Mouse (Mus musculus): ENCODE measurements around the gene Klhdc7a.
"Not testable (repeated sequence)": the region's sequence is repeated elsewhere in the genome, so short reads cannot be mapped to it uniquely, and the experiment has no call there.

Gene Klhdc7a

DNA sequence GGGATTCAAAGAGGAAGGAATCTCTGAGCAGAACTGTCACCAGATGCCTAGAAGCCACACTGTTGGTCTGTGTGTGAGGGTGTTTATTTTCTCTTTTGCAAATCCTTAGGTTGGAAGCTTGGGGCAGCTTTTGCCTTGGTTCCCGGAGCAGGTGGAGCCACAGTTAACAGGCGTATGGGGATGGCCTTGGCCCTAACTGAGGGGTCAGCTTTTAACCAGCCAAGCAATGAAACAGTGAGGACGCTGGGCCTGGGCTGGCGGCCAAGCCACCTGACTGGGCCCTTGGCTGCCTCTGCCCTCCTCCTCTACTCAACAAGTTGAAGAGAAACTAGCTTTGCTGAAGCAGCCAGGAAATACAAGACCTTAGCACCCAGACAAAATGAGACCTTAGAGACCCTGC lies at the start of gene Klhdc7a:
Gene Klhdc7a (minus strand): TSS at position 105 of the 400 bp plus-strand sequence.
- DNase-seq (ENCODE audit: low read depth, low spot score): no peak

DNA sequence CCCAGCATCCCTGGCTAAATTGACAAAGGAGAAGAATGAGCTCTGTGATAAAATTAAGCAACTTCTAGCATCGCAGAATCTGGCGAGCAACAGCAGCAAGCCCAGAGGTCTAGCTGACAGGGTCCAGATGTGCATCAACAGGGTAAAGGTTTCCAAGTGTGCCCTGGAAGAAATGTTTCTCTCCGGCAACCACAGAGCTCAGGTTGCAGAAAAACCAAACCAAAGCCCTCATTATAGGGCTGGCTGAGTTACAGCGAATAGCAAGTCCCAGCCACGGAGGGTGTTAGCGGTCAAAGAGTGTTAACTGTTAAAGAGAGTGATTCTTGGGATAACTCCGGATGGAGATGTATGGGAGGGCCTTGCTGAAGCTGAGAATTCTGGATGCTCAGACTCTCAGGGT lies 48.1 kb upstream of the Klhdc7a start:
- DNase-seq (ENCODE audit: low read depth, low spot score): no peak

DNA sequence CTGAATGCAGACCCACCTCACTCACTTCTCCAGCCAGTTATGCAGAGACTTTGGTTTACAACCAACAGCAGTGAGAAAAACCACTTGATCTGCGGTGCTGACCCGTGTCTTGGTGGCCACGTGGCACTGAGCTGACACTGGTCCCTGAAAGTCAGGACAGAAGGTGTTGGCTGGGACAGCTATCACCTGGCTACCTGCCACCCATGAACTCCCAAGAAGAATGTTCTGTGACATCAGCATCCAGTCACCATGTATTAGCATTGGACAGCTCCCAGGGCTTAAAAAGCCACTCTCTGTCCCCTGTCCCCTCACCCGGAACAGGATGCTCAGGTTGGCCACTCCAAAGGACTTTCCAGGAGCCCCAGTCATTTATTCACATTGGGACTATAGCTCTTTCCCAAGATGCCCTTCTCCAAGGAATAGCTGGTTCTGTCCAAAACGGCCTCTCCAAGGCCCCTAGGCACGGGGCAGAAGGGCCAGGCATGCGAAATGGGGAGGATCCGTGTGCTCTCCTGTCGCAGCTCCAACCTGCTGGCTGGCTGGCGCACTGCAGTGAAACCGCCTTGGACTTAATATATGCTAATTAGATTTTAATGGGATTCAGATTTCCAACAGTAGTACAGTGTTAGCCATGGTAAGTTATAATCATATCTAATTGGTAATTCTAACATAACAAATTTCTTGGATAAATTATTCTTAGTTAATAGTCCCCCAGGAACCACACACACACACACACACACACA lies 43.1 kb upstream of the Klhdc7a start:
- no peak for DNase-seq (ENCODE audit: low read depth, low spot score)

DNA sequence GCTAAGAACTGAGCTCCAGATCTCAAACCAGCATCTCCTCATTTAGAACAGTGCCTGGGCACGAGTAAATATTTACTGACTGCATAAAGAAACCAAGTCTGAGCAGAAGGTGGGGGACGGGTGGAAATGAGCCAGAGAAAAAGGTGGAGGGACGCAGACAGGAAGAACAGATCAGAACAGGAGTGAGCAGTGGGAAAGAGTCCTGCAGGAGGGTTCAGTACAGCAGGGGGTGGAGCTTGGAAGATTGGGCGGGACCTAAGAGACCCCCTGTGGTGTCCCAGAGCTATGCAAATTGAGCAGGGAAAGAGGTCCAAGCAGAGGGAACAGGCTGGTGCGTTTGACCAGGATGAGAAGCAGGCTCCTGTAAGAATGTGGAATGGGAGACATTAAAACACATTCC lies 37.1 kb upstream of the Klhdc7a start:
- DNase-seq (ENCODE audit: low read depth, low spot score): no peak

DNA sequence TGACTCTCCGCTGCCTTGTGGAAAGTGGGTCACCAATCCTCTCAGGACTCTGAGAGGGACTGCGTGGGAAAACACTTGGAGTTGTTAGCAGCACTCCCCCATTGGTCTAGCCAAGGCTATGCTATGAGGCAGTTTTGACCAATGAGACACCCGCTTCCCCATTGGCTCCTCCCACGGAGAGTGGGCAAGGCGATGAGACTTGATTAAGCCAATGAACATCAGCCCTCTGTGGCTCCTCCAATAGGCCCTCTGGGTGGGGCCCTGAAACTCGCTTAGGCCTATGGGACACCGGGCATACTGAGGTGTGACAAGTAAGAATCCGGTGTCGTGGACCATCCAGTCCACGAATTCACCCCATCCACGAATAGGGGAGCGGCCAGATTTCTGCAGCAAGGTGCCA lies 36.3 kb upstream of the Klhdc7a start:
- DNase-seq (ENCODE audit: low read depth, low spot score): peak; percentile 77

DNA sequence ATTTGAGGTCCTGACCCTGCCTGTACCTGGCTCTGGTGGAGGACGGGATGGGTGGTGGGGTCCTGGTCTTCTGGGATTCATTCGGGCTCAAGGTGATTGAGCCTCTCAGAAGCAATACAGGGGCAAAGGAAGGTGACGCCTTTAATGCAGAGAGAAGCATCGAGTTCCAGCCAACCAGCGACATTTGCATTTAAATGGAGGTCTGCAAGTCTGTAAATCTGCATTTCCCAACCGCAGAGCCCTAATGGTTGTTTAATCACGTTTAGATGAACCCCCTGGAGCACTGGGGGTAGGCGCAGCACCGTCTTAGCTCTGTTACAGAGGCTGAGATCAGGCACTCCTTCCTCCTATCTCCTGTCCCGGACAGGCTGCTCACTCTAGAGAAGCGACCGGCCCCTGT lies 34.2 kb upstream of the Klhdc7a start:
- DNase-seq (ENCODE audit: low read depth, low spot score): no peak

DNA sequence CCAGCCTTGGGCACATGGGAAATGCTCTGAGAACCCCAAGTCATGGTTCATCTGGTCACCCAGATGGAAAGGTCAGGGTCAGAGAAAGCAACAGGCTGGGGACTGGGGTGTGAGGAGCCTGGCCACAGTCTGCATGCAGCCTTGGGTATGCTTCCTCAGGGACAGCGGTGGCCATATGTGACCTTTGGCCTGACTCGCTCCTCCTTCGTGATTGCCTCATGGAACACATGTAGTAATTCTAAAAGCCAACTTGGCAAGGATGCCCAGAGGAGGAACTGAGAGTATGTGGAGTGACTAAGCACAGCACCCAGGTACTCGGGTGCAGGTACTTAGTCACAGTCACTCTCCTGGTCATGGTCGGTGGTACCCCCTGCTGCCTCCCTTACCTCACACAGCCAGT lies 33.1 kb upstream of the Klhdc7a start:
- DNase-seq (ENCODE audit: low read depth, low spot score): no peak

DNA sequence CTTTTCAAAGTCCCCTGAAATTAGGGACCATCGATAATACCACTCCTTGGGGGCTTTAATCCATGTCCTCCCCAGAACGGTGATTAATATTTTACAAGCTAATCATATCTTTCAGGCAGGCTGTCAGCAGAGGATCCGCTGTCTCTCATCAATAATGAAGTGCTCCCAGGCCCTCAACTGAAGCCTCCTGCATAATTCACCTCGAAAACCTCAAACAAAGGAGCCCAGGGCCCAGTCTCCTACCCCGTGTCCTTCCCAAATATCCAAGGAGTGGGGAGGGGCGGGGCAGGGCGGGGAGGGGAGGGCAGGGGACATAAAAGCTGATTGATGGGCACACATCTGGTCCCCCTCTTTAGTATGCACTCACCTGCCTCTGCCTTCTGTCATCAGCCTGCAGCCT lies 31.2 kb upstream of the Klhdc7a start:
- no peak for DNase-seq (ENCODE audit: low read depth, low spot score)

DNA sequence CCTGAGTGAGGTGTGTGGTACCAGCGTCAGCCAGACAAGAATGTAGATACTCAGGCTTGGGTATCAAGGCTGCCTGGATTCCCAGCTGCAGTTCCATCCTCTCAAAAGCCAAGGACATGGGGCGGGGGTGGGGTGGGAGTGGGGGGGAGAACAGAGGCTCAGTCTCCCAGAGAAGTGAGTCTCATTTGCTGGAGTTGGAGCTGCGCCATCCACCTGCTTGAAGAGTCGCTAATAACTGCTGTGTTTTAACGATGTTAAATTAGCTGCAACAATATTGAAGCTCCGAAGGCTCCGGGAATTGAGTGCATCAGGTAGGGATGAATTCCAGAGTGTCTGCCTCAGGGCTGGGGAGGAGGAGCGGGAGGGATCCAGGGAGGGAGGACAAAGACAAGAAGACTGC lies 27.8 kb upstream of the Klhdc7a start:
- no peak for DNase-seq (ENCODE audit: low read depth, low spot score)

DNA sequence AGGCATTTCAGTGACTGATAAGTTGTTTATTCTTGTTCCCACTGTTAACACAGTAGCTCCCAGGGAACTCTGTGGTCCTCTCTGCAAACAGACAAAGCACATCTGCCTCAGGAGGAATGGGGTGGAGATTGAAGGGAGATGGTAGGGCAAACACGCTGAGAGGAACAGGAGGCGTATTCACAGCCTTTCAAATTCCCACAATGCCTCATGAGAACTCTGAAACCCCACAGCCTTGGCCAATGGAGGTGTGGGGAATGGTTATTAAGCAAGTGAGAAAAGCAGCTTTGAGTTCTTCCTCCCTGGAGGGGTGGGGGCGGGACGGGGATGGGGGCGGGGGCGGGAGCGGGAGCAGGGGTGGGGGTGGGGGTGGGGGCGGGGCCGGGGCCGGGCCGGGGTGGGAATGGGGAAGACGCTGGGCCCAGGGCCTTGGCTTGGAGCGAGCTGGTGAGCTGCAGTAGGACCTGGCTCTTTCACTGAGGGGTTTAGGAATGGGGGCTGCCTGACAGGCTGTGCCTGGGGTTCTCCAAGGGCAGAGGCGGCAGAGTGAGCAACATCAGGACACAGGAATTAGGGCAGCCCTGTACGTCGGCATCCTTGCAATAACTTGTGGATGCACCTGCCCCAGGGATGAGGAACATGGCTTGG lies 25.4 kb upstream of the Klhdc7a start:
- DNase-seq (ENCODE audit: low read depth, low spot score): peak; percentile 61

DNA sequence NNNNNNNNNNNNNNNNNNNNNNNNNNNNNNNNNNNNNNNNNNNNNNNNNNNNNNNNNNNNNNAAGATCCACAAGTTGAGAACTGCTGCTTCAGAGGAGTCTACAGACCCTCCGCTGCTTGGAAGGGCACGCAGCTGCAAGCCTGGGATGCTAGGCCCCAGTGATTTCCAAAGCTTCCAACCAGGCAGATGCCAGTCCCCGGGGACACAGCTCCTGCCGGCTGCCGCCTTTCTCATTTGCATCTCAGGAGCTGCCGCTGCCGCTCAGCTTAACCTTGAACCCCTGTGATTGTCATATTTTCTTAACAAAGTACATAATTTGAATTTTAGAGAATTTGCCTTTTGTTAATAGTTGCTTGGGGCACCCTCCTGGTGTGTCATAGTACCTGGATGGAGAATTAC lies 19.1 kb upstream of the Klhdc7a start:
- DNase-seq (ENCODE audit: low read depth, low spot score): no peak

DNA sequence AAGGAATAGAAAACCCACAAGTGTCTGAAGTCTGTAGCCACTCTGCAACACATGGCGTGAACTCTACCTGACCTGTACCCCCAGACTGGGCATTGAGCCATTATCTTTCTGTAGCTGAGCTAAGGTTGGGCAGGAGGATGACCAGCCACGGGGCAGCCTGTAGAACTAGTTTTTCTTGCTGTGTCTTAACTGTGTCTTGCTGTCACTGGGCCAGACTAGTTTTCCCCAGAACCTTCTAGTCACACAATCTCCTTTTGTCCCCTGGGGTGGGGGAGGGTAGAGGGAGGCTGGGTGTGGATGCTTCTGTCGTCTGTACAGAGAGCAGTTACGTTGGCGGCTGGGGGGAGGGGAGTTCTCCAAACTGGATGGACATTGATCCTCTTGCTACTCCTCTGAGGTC lies 10.9 kb upstream of the Klhdc7a start:
- DNase-seq (ENCODE audit: low read depth, low spot score): no peak

DNA sequence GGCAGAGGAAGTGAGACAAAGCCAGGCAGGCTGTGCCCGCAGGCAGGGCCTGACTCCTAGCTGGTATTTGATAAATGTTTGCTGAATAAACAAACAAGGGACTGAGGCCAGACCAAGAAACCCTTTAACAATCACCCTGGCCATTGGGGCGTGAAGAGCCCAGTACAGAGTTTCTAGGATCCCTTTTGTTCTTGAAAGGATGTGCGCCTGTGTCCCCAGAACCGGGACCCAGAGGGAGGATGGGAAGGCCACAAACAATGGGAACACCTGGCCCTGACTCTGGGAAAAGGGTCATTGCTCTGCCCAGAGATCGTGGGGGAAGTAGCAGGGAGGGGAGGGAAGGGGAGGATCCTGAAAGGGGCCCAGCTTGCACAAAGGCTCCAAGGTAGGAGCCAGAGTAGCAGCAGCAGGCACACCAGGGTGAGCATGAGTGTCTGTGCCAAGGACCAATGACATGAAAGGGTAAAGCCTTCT lies 9.5 kb upstream of the Klhdc7a start:
- no peak for DNase-seq (ENCODE audit: low read depth, low spot score)

DNA sequence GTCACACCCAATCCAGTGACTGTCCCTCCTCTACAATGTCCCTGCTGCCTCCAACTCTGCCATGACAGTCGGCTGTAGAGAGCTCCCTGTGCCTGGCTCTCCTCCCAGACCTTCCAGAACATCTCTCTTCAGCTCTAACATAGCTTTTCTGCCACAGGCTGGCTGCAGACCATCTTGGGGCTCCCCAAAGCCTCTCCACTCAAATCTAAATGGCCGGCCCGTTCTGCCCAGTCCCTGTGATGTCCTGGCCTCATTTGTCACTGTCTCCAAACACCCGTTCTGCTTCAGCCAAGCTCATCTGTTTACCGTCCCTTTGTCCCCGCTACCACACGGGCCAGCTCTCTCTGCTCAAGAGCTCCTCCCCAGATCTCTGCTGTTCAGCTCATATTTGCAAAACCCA lies 6.7 kb upstream of the Klhdc7a start:
- no peak for DNase-seq (ENCODE audit: low read depth, low spot score)

DNA sequence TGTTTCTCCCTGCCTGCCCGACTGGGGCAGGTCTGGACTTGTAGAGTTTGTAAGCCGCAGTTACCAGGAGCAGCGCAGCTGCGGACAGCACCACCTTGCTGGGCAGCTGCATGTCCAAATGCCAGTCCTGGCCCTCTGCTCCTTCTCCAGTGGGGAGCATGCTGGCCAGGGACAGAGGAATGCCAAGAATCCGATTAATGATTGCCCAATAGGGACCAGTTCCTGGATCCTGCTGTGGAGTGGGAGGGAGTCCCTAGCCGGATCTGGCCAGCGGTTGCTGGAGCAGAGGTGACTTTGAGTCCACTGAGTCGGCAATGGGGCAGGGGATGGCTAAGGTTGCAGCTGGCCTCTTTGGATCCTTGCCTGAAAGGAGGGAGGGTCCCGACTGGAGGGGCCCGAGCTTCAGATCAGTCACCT lies 343 bp downstream of the Klhdc7a start:
- DNase-seq (ENCODE audit: low read depth, low spot score): peak; percentile 61

DNA sequence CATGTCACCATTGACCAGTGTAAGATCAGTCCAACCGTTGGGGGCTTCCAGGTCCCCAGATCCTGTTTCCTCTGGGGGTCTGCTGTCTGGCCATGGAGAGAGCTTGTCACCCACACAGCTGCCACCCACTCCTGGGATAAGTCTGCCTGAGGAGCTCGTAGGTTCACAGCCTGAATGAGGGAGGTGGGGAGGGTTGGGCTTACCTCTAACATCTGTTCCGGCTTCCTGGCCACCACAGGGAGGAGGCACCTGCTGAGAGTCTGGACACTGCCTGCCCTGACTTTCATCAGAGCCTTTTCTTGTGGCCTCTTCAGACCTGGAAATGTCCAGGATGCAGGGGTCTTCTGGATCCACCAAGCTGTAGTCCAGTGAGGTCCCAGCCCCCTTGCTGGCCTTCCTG lies 845 bp downstream of the Klhdc7a start:
- no peak for DNase-seq (ENCODE audit: low read depth, low spot score)

DNA sequence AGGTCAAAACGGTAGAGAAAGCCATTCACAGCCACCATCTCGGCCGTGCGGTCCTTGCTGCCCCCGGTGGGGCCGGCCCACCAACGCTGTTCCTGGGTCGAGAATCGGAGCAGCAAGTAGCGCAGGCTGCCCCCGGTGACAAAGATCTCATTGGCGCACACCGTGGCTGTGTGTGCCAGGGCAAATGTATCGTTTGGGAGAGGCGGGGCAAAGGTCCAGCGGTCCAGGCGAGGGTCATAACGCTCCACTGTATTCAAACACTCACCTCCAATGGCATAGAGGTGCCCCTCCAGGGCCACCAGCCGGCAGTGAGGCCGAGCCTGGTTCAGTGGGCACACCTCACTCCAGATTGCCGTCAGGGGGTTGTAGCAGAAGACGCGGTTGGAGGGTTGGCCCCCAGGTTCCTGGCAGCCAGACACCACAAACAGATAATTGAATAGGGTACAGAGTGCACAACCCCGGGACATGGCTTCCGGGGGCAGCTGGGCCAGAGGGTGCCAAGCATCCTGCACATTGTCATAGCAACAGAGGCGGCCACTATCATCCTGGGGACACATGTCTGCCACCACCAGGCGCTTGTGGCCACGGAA lies 2.1 kb downstream of the Klhdc7a start:
- DNase-seq (ENCODE audit: low read depth, low spot score): no peak

DNA sequence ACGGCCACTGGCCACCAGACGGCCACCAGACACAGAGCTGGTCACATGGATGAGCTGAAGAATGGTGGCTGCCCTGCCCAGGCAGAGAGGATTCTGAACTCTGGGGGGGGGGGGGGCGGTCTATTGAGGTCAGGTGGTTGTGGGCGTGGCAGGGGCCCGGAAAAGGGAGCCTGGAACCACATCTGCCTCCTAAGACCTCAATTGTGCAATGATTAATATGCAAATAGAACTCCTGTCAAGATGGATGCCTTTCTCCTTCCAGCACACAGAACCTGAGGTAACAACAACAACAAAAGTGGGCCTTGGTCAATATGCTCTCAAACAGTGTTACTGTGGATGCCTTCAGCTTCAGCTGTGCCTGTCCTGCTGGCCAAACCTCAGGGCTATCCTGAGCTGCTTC lies 3.4 kb downstream of the Klhdc7a start:
- no peak for DNase-seq (ENCODE audit: low read depth, low spot score)

DNA sequence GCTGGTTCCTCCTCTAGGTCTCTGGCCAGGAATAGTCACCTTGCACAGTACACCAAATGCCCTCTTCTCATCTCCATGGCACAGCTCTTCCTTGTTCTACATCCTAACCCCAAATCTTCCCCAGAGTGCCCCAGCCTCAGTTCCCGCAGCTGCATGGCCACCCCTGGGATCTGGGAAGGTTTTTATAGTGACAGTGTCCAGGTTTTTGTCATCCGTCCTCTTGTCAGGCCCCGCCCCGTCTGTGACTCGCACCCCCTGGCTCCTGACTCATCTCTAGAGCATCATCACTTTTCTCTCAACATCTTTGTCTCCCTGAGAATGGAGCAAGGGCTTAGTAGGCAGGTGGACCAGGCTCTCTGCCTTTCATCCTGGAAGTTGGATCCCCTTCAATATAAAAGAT lies 3.9 kb downstream of the Klhdc7a start:
- no peak for DNase-seq (ENCODE audit: low read depth, low spot score)

DNA sequence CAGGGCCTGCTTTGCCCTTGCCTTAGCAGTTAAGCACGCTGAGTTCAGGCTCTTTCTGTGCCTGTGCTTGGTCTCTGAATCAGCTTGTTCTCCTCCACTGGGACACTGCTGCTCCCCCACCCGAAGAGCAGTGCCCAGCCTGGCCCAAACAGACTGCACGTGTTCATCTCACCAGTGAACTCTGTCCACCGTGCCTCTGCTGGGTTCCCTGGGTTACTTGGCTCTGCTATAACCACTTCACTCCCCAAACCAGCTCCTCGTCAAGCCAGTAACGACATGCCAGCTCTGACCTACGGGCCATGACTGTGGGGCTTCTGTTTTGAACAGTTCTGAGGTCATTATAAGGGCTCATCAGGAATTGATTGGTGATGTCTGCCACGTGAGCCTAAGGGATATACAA lies 4.8 kb downstream of the Klhdc7a start:
- no peak for DNase-seq (ENCODE audit: low read depth, low spot score)

DNA sequence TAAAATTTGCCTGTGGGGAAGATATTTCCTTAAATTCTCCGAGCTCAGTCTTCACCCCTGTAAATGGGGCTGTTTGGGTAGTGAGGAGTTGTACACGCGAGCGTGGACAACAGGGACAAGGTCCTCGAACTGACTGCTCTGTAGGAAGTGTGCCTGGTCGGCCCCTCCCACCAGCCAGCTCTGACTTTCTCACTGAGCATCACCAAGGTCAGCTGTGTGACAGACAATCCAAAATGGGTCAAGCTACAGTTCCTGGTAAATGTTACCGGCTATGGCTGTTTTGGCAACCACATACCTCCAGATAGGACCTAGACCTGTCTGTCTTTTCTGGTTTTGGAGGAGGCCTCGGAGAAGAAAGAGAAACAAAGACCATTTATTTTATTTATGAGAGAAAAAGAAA lies 6.0 kb downstream of the Klhdc7a start:
- no peak for DNase-seq (ENCODE audit: low read depth, low spot score)

DNA sequence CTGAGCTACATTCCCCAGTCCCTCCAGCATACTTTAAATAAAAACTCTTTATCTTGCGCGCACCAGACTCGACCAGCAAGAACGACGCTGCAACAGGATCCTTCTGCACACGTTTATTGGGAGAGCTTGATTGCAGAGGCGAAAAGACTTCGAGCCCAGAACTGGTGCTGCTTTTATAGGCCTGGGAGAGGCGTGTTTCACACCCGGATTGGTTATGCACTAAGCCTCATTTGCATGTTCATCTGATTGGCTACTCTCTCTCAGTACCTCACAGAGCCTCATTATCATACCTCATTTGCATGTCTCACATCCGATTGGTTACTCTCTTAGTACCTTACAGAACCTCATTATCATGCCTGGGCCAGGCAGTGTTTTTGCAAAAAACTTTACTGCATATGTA lies 6.5 kb downstream of the Klhdc7a start:
- not testable (repeated sequence) for DNase-seq (ENCODE audit: low read depth, low spot score)

DNA sequence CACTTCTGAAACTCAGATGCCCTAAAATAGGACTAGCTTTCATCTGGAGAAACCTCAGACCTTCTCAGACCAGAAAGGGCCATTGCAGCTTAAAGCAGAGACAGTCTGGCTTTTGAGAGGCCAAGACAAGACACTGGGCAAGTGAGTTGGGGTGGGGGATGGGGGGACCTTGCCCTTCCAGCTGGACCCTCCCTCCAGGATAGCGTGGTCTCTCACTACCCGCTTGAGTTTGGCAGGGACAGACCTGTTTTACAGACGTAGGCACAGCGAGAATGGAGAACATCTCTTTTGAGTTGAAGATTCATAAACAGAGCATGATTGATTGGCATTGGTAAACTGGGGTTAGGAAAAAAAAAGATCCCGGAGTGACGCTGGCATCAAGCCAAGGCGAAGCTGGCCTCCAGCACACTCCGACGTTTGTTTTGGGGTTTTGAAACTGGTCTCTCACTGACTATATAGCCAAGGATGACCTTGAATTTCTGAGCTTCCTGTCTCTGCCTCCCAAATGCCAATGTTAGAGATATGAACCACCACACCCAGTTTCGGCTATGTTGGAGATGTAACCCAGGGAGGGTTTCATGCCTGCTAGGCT lies 7.0 kb downstream of the Klhdc7a start:
- no peak for DNase-seq (ENCODE audit: low read depth, low spot score)
